Comparison of ENCODE assay signal across 8 mouse cellular contexts in genomic region chr16:41532661-41533551, GRCm38 (mm10).
A peak's percentile ranks its signal among the peaks of the same experiment; 100 is the strongest.
DNase-seq lines count a peak whose midpoint lies in the region; ATAC-seq lines count a peak whose summit lies in the region.

No protein-coding gene starts in this region.

- intact Hi-C loops in heart, postnatal 25 days (cut with DNase I) = no loop called here

- peak; percentile 97 for ATAC-seq in forebrain, embryonic 12.5 days (ENCODE audit: low FRiP score)
- peak; percentile 96 for ATAC-seq in hindbrain, embryonic 12.5 days (ENCODE audit: low FRiP score)
- ATAC-seq in limb, embryonic 11.5 days (ENCODE audit: insufficient number of reproducible peaks, low FRiP score, low TSS enrichment, low read depth) = peak; percentile 89

- H3K9me3 ChIP-seq in forebrain, embryonic 12.5 days = no peaks in the 10 kb centered on the region
- no peaks in the 10 kb centered on the region for H3K9me3 ChIP-seq in hindbrain, embryonic 12.5 days (replicated peaks)
- H3K9me3 ChIP-seq in limb, embryonic 11.5 days (ENCODE audit: control insufficient read depth, low read length) = no peaks in the 10 kb centered on the region

- no peak overlapping the region for H3K27ac ChIP-seq in brown adipose tissue, adult 24 weeks (replicated peaks; ENCODE audit: low read depth, low read length)
- peak overlapping the region; percentile 94 for H3K27ac ChIP-seq in forebrain, embryonic 12.5 days
- peak overlapping the region; percentile 87 for H3K27ac ChIP-seq in hindbrain, embryonic 12.5 days
- H3K27ac ChIP-seq in limb, embryonic 11.5 days (replicated peaks; ENCODE audit: low read depth, low read length) = no peak overlapping the region

- under 1% methylated on average over 38 of the region's 38 CpGs for WGBS in forebrain, embryonic 12.5 days
- under 1% methylated on average over 38 of the region's 38 CpGs for WGBS in hindbrain, embryonic 12.5 days
- 1% methylated on average over 38 of the region's 38 CpGs for WGBS in limb, embryonic 11.5 days

- peak overlapping the region; percentile 34 for H3K4me3 ChIP-seq in brown adipose tissue, adult 24 weeks (ENCODE audit: insufficient read depth, low read depth, low read length)
- peak overlapping the region; percentile 68 for H3K4me3 ChIP-seq in forebrain, embryonic 12.5 days (replicated peaks)
- H3K4me3 ChIP-seq in hindbrain, embryonic 12.5 days = peak overlapping the region; percentile 66
- H3K4me3 ChIP-seq in limb, embryonic 11.5 days (ENCODE audit: low read depth, low read length) = peak overlapping the region; percentile 57

- peak; percentile 7 to 37 for DNase-seq in heart, adult 18-20 months
- no peak for DNase-seq in heart, postnatal 25 days (ENCODE audit: low spot score)
- peak; percentile 70 for DNase-seq in limb, embryonic 11.5 days (ENCODE audit: low spot score)
- DNase-seq in retina, embryonic 14.5 days (ENCODE audit: low spot score) = peak; percentile 88
- DNase-seq in spleen, postnatal 36 days (ENCODE audit: low spot score in 2 of 2) = no peak

- peak overlapping the region; percentile 85 for H3K9ac ChIP-seq in forebrain, embryonic 12.5 days
- H3K9ac ChIP-seq in hindbrain, embryonic 12.5 days = peak overlapping the region; percentile 71
- peak overlapping the region; percentile 67 for H3K9ac ChIP-seq in limb, embryonic 11.5 days (ENCODE audit: low read length)

- no peaks in the 10 kb centered on the region for H3K36me3 ChIP-seq in forebrain, embryonic 12.5 days (replicated peaks)
- no peaks in the 10 kb centered on the region for H3K36me3 ChIP-seq in hindbrain, embryonic 12.5 days
- no peaks in the 10 kb centered on the region for H3K36me3 ChIP-seq in limb, embryonic 11.5 days (ENCODE audit: control insufficient read depth, insufficient read depth, low read length)

- no peaks in the 10 kb centered on the region for H3K27me3 ChIP-seq in forebrain, embryonic 12.5 days
- no peaks in the 10 kb centered on the region for H3K27me3 ChIP-seq in hindbrain, embryonic 12.5 days
- no peaks in the 10 kb centered on the region for H3K27me3 ChIP-seq in limb, embryonic 11.5 days (ENCODE audit: control insufficient read depth, insufficient read depth, low read length)

- no peaks in the 10 kb centered on the region for H3K4me1 ChIP-seq in brown adipose tissue, adult 24 weeks (ENCODE audit: control insufficient read depth, insufficient read depth, insufficient read length, low read length)
- H3K4me1 ChIP-seq in forebrain, embryonic 12.5 days = peaks cover 31% of the 10 kb centered on the region
- H3K4me1 ChIP-seq in hindbrain, embryonic 12.5 days = peaks cover 15% of the 10 kb centered on the region
- peaks cover 2% of the 10 kb centered on the region; the same call in 1 of the 2 replicates for H3K4me1 ChIP-seq in limb, embryonic 11.5 days (ENCODE audit: control insufficient read depth, insufficient read depth, low read length)

- H3K4me2 ChIP-seq in forebrain, embryonic 12.5 days = peak overlapping the region; percentile 82
- H3K4me2 ChIP-seq in hindbrain, embryonic 12.5 days (replicated peaks) = peak overlapping the region; percentile 93
- H3K4me2 ChIP-seq in limb, embryonic 11.5 days (ENCODE audit: low read depth, severe bottlenecking) = peak overlapping the region; percentile 90

Comparison
In these comparisons a context has a peak if more than half of its experiments do, and no peak if none do; other contexts are left out.
1. DNase-seq: peak in heart, adult 18-20 months (2 of 2), limb, embryonic 11.5 days (single experiment) and retina, embryonic 14.5 days (single experiment); none in heart, postnatal 25 days (single experiment) and spleen, postnatal 36 days (0 of 2).
2. H3K27ac ChIP-seq: peak in forebrain, embryonic 12.5 days (single experiment) and hindbrain, embryonic 12.5 days (single experiment); none in brown adipose tissue, adult 24 weeks (single experiment) and limb, embryonic 11.5 days (single experiment).
3. Peak in every context shown above with its lines, with median percentiles within 50 percentile points of each other: H3K4me3 ChIP-seq, ATAC-seq, H3K4me2 ChIP-seq and H3K9ac ChIP-seq.